Mouse (Mus musculus): ENCODE data around the gene Slc30a3.

- TF ChIP-seq MYOG (IDR thresholded peaks at IDR 0.05; ENCODE audit: control insufficient read depth, extremely low read depth, insufficient read length) (no peak), MAX (IDR thresholded peaks at IDR 0.05) (no peak), CEBPB (IDR thresholded peaks at IDR 0.05; ENCODE audit: low read depth) (no peak), CTCF (IDR thresholded peaks at IDR 0.05; ENCODE audit: control insufficient read depth, insufficient read depth, insufficient read length) (no peak)
These were observed 2.7 kb upstream of the Slc30a3 start for GRCm38 (mm10) chr5:31110781-31111180.
